Mouse (Mus musculus): ENCODE results near the gene Hipk4. TPM values are rescaled to one million over a fixed set of nuclear protein-coding genes. Genes with fewer than 3 reads are reported as not detected.

Gene Hipk4
- polyA plus RNA-seq, 1 experiment from 2014 or later = 0.38 TPM

GRCm38 (mm10) chr7:27481627-27481969, 41.5 kb upstream of the Hipk4 start:
- Histone ChIP-seq H3K4me1 (ENCODE audit: control insufficient read depth, insufficient read depth, low read length) (peaks cover 14% of the 10 kb centered on the region), H3K27me3 (ENCODE audit: control insufficient read depth, insufficient read depth, low read length) (no peaks in the 10 kb centered on the region), H3K9ac (ENCODE audit: low read length) (peak overlapping the region; percentile 66), H3K9me3 (replicated peaks; ENCODE audit: control insufficient read depth, low read length) (no peaks in the 10 kb centered on the region), H3K4me3 (ENCODE audit: low read length) (peak overlapping the region; percentile 41), H3K27ac (ENCODE audit: low read length) (peak overlapping the region; percentile 87), H3K4me2 (ENCODE audit: low read depth, low read length) (peak overlapping the region; percentile 68), H3K36me3 (ENCODE audit: control insufficient read depth, insufficient read depth) (peaks cover 8% of the 10 kb centered on the region)
- WGBS = 0% methylated on average over 7 of the region's 12 CpGs
- ATAC-seq (replicated peaks; ENCODE audit: extremely low read depth, insufficient read depth, low FRiP score) = peak; percentile 93

GRCm38 (mm10) chr7:27483860-27484259, 39.2 kb upstream of the Hipk4 start:
- H3K4me3 ChIP-seq (ENCODE audit: low read length) = no peak overlapping the region
- no peak overlapping the region for H3K27ac ChIP-seq (ENCODE audit: low read length)
- no peaks in the 10 kb centered on the region for H3K27me3 ChIP-seq (ENCODE audit: control insufficient read depth, insufficient read depth, low read length)
- no peaks in the 10 kb centered on the region for H3K9me3 ChIP-seq (replicated peaks; ENCODE audit: control insufficient read depth, low read length)
- no peak for ATAC-seq (replicated peaks; ENCODE audit: extremely low read depth, insufficient read depth, low FRiP score)
- H3K4me1 ChIP-seq (ENCODE audit: control insufficient read depth, insufficient read depth, low read length) = peaks cover 22% of the 10 kb centered on the region
- no peak overlapping the region for H3K4me2 ChIP-seq (ENCODE audit: low read depth, low read length)
- H3K9ac ChIP-seq (ENCODE audit: low read length) = no peak overlapping the region
- H3K36me3 ChIP-seq (ENCODE audit: control insufficient read depth, insufficient read depth) = no peaks in the 10 kb centered on the region; the same call in 1 of the 2 replicates
- WGBS = 87% methylated on average over 4 of the region's 4 CpGs

GRCm38 (mm10) chr7:27486102-27486769, 36.8 kb upstream of the Hipk4 start:
- H3K9me3 ChIP-seq (replicated peaks; ENCODE audit: control insufficient read depth, low read length) = no peaks in the 10 kb centered on the region
- H3K4me1 ChIP-seq (ENCODE audit: control insufficient read depth, insufficient read depth, low read length) = peaks cover 36% of the 10 kb centered on the region
- H3K9ac ChIP-seq (ENCODE audit: low read length) = peak overlapping the region; percentile 71
- 2% methylated on average over 13 of the region's 13 CpGs for WGBS
- H3K4me2 ChIP-seq (ENCODE audit: low read depth, low read length) = peak overlapping the region; percentile 82
- H3K36me3 ChIP-seq (ENCODE audit: control insufficient read depth, insufficient read depth) = peaks cover 12% of the 10 kb centered on the region
- peak overlapping the region; percentile 93 for H3K27ac ChIP-seq (ENCODE audit: low read length)
- no peaks in the 10 kb centered on the region for H3K27me3 ChIP-seq (ENCODE audit: control insufficient read depth, insufficient read depth, low read length)
- peak overlapping the region; percentile 76 for H3K4me3 ChIP-seq (ENCODE audit: low read length)
- ATAC-seq (replicated peaks; ENCODE audit: extremely low read depth, insufficient read depth, low FRiP score) = no peak

GRCm38 (mm10) chr7:27486770-27487697, 36.0 kb upstream of the Hipk4 start, which contains the start of gene Sertad1:
Gene Sertad1, plus strand, starts transcription at chr7:27486910.
- H3K4me2 ChIP-seq (ENCODE audit: low read depth, low read length) = peak within 1 kb of the TSS; percentile 82
- ATAC-seq (replicated peaks; ENCODE audit: extremely low read depth, insufficient read depth, low FRiP score) = peak; percentile 87
- peak within 1 kb of the TSS; percentile 76 for H3K4me3 ChIP-seq (ENCODE audit: low read length)
- H3K36me3 ChIP-seq (ENCODE audit: control insufficient read depth, insufficient read depth) = peaks cover 12% of the 10 kb centered on the region
- under 1% methylated on average over 80 of the region's 80 CpGs for WGBS
- peak within 1 kb of the TSS; percentile 79 for H3K9ac ChIP-seq (ENCODE audit: low read length)
- H3K27me3 ChIP-seq (ENCODE audit: control insufficient read depth, insufficient read depth, low read length) = no peaks in the 10 kb centered on the region
- no peaks in the 10 kb centered on the region for H3K9me3 ChIP-seq (replicated peaks; ENCODE audit: control insufficient read depth, low read length)
- peak within 1 kb of the TSS; percentile 93 for H3K27ac ChIP-seq (ENCODE audit: low read length)
- peaks cover 40% of the 10 kb centered on the region for H3K4me1 ChIP-seq (ENCODE audit: control insufficient read depth, insufficient read depth, low read length)

GRCm38 (mm10) chr7:27487740-27488268, 35.3 kb upstream of the Hipk4 start:
- peak overlapping the region; percentile 93 for H3K27ac ChIP-seq (ENCODE audit: low read length)
- H3K36me3 ChIP-seq (ENCODE audit: control insufficient read depth, insufficient read depth) = peaks cover 12% of the 10 kb centered on the region
- H3K4me1 ChIP-seq (ENCODE audit: control insufficient read depth, insufficient read depth, low read length) = peaks cover 45% of the 10 kb centered on the region
- no peaks in the 10 kb centered on the region for H3K27me3 ChIP-seq (ENCODE audit: control insufficient read depth, insufficient read depth, low read length)
- H3K9ac ChIP-seq (ENCODE audit: low read length) = peak overlapping the region; percentile 79
- H3K9me3 ChIP-seq (replicated peaks; ENCODE audit: control insufficient read depth, low read length) = no peaks in the 10 kb centered on the region
- H3K4me3 ChIP-seq (ENCODE audit: low read length) = peak overlapping the region; percentile 76
- ATAC-seq (replicated peaks; ENCODE audit: extremely low read depth, insufficient read depth, low FRiP score) = no peak
- peak overlapping the region; percentile 79 for H3K4me2 ChIP-seq (ENCODE audit: low read depth, low read length)
- WGBS = 1% methylated on average over 13 of the region's 13 CpGs

GRCm38 (mm10) chr7:27489270-27489869, 33.7 kb upstream of the Hipk4 start:
- Histone ChIP-seq H3K4me3 (ENCODE audit: low read length) (no peak overlapping the region), H3K36me3 (ENCODE audit: control insufficient read depth, insufficient read depth) (peaks cover 12% of the 10 kb centered on the region), H3K27me3 (ENCODE audit: control insufficient read depth, insufficient read depth, low read length) (no peaks in the 10 kb centered on the region), H3K27ac (ENCODE audit: low read length) (peak overlapping the region; percentile 98), H3K4me2 (ENCODE audit: low read depth, low read length) (no peak overlapping the region), H3K4me1 (ENCODE audit: control insufficient read depth, insufficient read depth, low read length) (peaks cover 49% of the 10 kb centered on the region), H3K9ac (ENCODE audit: low read length) (0 out of 2 replicates have a peak overlapping the region, but pooled peaks have one; percentile 22), H3K9me3 (replicated peaks; ENCODE audit: control insufficient read depth, low read length) (no peaks in the 10 kb centered on the region)
- no peak for ATAC-seq (replicated peaks; ENCODE audit: extremely low read depth, insufficient read depth, low FRiP score)
- 88% methylated on average over 25 of the region's 25 CpGs for WGBS

GRCm38 (mm10) chr7:27490227-27490542, 32.9 kb upstream of the Hipk4 start:
- ATAC-seq (replicated peaks; ENCODE audit: extremely low read depth, insufficient read depth, low FRiP score) = no peak
- Histone ChIP-seq H3K36me3 (ENCODE audit: control insufficient read depth, insufficient read depth) (peaks cover 12% of the 10 kb centered on the region), H3K4me1 (ENCODE audit: control insufficient read depth, insufficient read depth, low read length) (peaks cover 49% of the 10 kb centered on the region), H3K27me3 (ENCODE audit: control insufficient read depth, insufficient read depth, low read length) (no peaks in the 10 kb centered on the region), H3K4me2 (ENCODE audit: low read depth, low read length) (peak overlapping the region; percentile 70), H3K4me3 (ENCODE audit: low read length) (peak overlapping the region; percentile 52), H3K9ac (ENCODE audit: low read length) (peak overlapping the region; percentile 80), H3K9me3 (replicated peaks; ENCODE audit: control insufficient read depth, low read length) (no peaks in the 10 kb centered on the region), H3K27ac (ENCODE audit: low read length) (peak overlapping the region; percentile 98)
- WGBS = 15% methylated on average over 4 of the region's 4 CpGs

GRCm38 (mm10) chr7:27490543-27491329, 32.3 kb upstream of the Hipk4 start:
- Histone ChIP-seq H3K36me3 (ENCODE audit: control insufficient read depth, insufficient read depth) (peaks cover 12% of the 10 kb centered on the region), H3K27ac (ENCODE audit: low read length) (peak overlapping the region; percentile 98), H3K9me3 (replicated peaks; ENCODE audit: control insufficient read depth, low read length) (no peaks in the 10 kb centered on the region), H3K4me3 (ENCODE audit: low read length) (peak overlapping the region; percentile 52), H3K4me2 (ENCODE audit: low read depth, low read length) (peak overlapping the region; percentile 70), H3K9ac (ENCODE audit: low read length) (peak overlapping the region; percentile 80), H3K27me3 (ENCODE audit: control insufficient read depth, insufficient read depth, low read length) (no peaks in the 10 kb centered on the region), H3K4me1 (ENCODE audit: control insufficient read depth, insufficient read depth, low read length) (peaks cover 45% of the 10 kb centered on the region)
- peak; percentile 77 for ATAC-seq (replicated peaks; ENCODE audit: extremely low read depth, insufficient read depth, low FRiP score)
- WGBS = 1% methylated on average over 28 of the region's 33 CpGs

Data from heart, embryonic 16.5 days (tissue).